Mouse (Mus musculus) neural tube, embryonic 11.5 days (tissue): ENCODE data around the gene Trpm3. TPM values are rescaled to one million over a fixed set of nuclear protein-coding genes. Genes with fewer than 3 reads are reported as not detected.

ENCODE experiments used
- ATAC-seq: fragments of 200-750 bp; cut with Nextera tagmentation; 2 replicates; pipeline ENCODE4 v1.8.0; 2017; ENCODE audit warnings: moderate number of reproducible peaks, mild to moderate bottlenecking, moderate TSS enrichment, moderate library complexity; ENCODE audit not compliant: insufficient read depth, low FRiP score, low TSS enrichment
- DNase-seq: peaks from one replicate; pipeline ENCODE4 v3.0.0-alpha.2; 2015; ENCODE audit warnings: low spot score
- H3K27ac ChIP-seq: fragments of 300-500 bp; sonication (generic); 2 replicates; pipeline ENCODE4 v1.5.1; 2014; ENCODE audit warnings: low read depth, mild to moderate bottlenecking, low read length
- H3K27me3 ChIP-seq: fragments of 300-500 bp; sonication (generic); 2 replicates; pipeline ENCODE4 v1.6.1; 2014; ENCODE audit warnings: mild to moderate bottlenecking, low read length, mixed read lengths; ENCODE audit not compliant: control insufficient read depth, insufficient read depth
- H3K36me3 ChIP-seq: fragments of 300-500 bp; sonication (generic); 2 replicates; pipeline ENCODE4 v1.6.1; 2014; ENCODE audit warnings: mild to moderate bottlenecking, low read length, moderate library complexity, mixed read lengths; ENCODE audit not compliant: control insufficient read depth, insufficient read depth
- H3K4me1 ChIP-seq: fragments of 300-500 bp; sonication (generic); 2 replicates; pipeline ENCODE4 v1.6.1; 2014; ENCODE audit warnings: low read length, mixed read lengths; ENCODE audit not compliant: control insufficient read depth, insufficient read depth
- H3K4me2 ChIP-seq: fragments of 300-500 bp; sonication (generic); 2 replicates; pipeline ENCODE4 v1.6.1; 2014; ENCODE audit warnings: low read depth, mild to moderate bottlenecking, moderate library complexity
- H3K4me3 ChIP-seq: fragments of 300-500 bp; sonication (generic); 2 replicates; pipeline ENCODE4 v1.5.1; 2014; ENCODE audit warnings: low read depth, low read length
- H3K9ac ChIP-seq: fragments of 300-500 bp; sonication (generic); 2 replicates; pipeline ENCODE4 v1.6.1; 2014; ENCODE audit warnings: mild to moderate bottlenecking, low read length
- H3K9me3 ChIP-seq: fragments of 300-500 bp; sonication (generic); 2 replicates; pipeline ENCODE4 v1.6.1; 2016; ENCODE audit warnings: low read length; ENCODE audit not compliant: control insufficient read depth
- WGBS: fragments of 180-500 bp; shearing (Covaris S2); extraction: QIAGEN DNeasy Blood & Tissue Kit; methylation state at CpG from one replicate; pipeline ENCODE4 v1.1.7; 2014; 5-methylcytosine and 5-hydroxymethylcytosine counted together
- polyA plus RNA-seq: library from polyadenylated mRNA; unstranded; fragments of >200 nt; fragmentation: Nextera tagmentation; extraction: Ambion mirVana; gene quantifications from 2 replicates; pipeline ENCODE4 v1.2.1, GENCODE M21; 2014

The Trpm3 gene
- polyA plus RNA-seq, 1 experiment from 2014 or later, result 0.80 TPM

GRCm38 (mm10) chr19:22960450-22961265, 821.8 kb downstream of the Trpm3 start:
- Histone ChIP-seq H3K36me3 (no peaks in the 10 kb centered on the region), H3K9me3 (no peaks in the 10 kb centered on the region), H3K27me3 (no peaks in the 10 kb centered on the region), H3K9ac (no peak overlapping the region), H3K4me2 (no peak overlapping the region), H3K4me1 (no peaks in the 10 kb centered on the region), H3K27ac (no peak overlapping the region), H3K4me3 (no peak overlapping the region)
- 80% methylated on average over 14 of the region's 14 CpGs for WGBS
- ATAC-seq (no peak), DNase-seq (no peak)

GRCm38 (mm10) chr19:22962001-22962708, 823.3 kb downstream of the Trpm3 start:
- Histone ChIP-seq H3K27ac (no peak overlapping the region), H3K9ac (no peak overlapping the region), H3K4me2 (no peak overlapping the region), H3K4me1 (no peaks in the 10 kb centered on the region), H3K27me3 (no peaks in the 10 kb centered on the region), H3K9me3 (no peaks in the 10 kb centered on the region), H3K36me3 (no peaks in the 10 kb centered on the region), H3K4me3 (no peak overlapping the region)
- WGBS, result 62% methylated on average over 12 of the region's 12 CpGs
- ATAC-seq (no peak), DNase-seq (no peak)

GRCm38 (mm10) chr19:22962731-22963130, 823.9 kb downstream of the Trpm3 start:
- Histone ChIP-seq H3K9ac (no peak overlapping the region), H3K9me3 (no peaks in the 10 kb centered on the region), H3K27ac (no peak overlapping the region), H3K27me3 (no peaks in the 10 kb centered on the region), H3K4me2 (no peak overlapping the region), H3K4me1 (no peaks in the 10 kb centered on the region), H3K4me3 (no peak overlapping the region), H3K36me3 (no peaks in the 10 kb centered on the region)
- no peak for ATAC-seq
- no peak for DNase-seq
- 52% methylated on average over 8 of the region's 8 CpGs for WGBS

GRCm38 (mm10) chr19:22963726-22964398, 825.0 kb downstream of the Trpm3 start:
- no peak overlapping the region for H3K4me3 ChIP-seq
- no peak for ATAC-seq
- no peaks in the 10 kb centered on the region for H3K9me3 ChIP-seq
- no peak overlapping the region for H3K4me2 ChIP-seq
- H3K36me3 ChIP-seq, result no peaks in the 10 kb centered on the region
- no peak overlapping the region for H3K27ac ChIP-seq
- DNase-seq, result no peak
- no peak overlapping the region for H3K9ac ChIP-seq
- H3K27me3 ChIP-seq, result no peaks in the 10 kb centered on the region
- H3K4me1 ChIP-seq, result no peaks in the 10 kb centered on the region
- 77% methylated on average over 6 of the region's 6 CpGs for WGBS

GRCm38 (mm10) chr19:22965470-22965869, 826.6 kb downstream of the Trpm3 start:
- 83% methylated on average over 6 of the region's 6 CpGs for WGBS
- Histone ChIP-seq H3K9ac (no peak overlapping the region), H3K4me1 (no peaks in the 10 kb centered on the region), H3K9me3 (no peaks in the 10 kb centered on the region), H3K4me2 (no peak overlapping the region), H3K36me3 (no peaks in the 10 kb centered on the region), H3K27ac (no peak overlapping the region), H3K4me3 (no peak overlapping the region), H3K27me3 (no peaks in the 10 kb centered on the region)
- DNase-seq (no peak), ATAC-seq (no peak)

- WGBS, result 87% methylated on average over 3 of the region's 3 CpGs
- Histone ChIP-seq H3K27ac (no peak overlapping the region), H3K9me3 (no peaks in the 10 kb centered on the region), H3K9ac (no peak overlapping the region), H3K4me3 (no peak overlapping the region), H3K4me1 (no peaks in the 10 kb centered on the region), H3K27me3 (no peaks in the 10 kb centered on the region), H3K36me3 (no peaks in the 10 kb centered on the region), H3K4me2 (no peak overlapping the region)
- no peak for ATAC-seq
- DNase-seq, result no peak
Observed at GRCm38 (mm10) chr19:22973294-22973693, 834.4 kb downstream of the Trpm3 start.

- Histone ChIP-seq H3K36me3 (no peaks in the 10 kb centered on the region), H3K4me2 (no peak overlapping the region), H3K27ac (no peak overlapping the region), H3K4me3 (no peak overlapping the region), H3K9me3 (no peaks in the 10 kb centered on the region), H3K9ac (no peak overlapping the region), H3K27me3 (no peaks in the 10 kb centered on the region), H3K4me1 (no peaks in the 10 kb centered on the region)
- ATAC-seq, result no peak
- 91% methylated on average over 5 of the region's 5 CpGs for WGBS
- no peak for DNase-seq
Observed at GRCm38 (mm10) chr19:22973727-22974126, 834.9 kb downstream of the Trpm3 start.

- 95% methylated on average over 5 of the region's 5 CpGs for WGBS
- no peak overlapping the region for H3K4me2 ChIP-seq
- no peaks in the 10 kb centered on the region for H3K4me1 ChIP-seq
- ATAC-seq (no peak), DNase-seq (no peak)
- H3K9ac ChIP-seq, result no peak overlapping the region
- H3K4me3 ChIP-seq, result no peak overlapping the region
- no peak overlapping the region for H3K27ac ChIP-seq
- H3K27me3 ChIP-seq, result no peaks in the 10 kb centered on the region
- H3K9me3 ChIP-seq, result no peaks in the 10 kb centered on the region
- no peaks in the 10 kb centered on the region for H3K36me3 ChIP-seq
Observed at GRCm38 (mm10) chr19:22975801-22976200, 837.0 kb downstream of the Trpm3 start.
